Comparison of ENCODE assay signal across 7 mouse cellular contexts in the genomic region with DNA sequence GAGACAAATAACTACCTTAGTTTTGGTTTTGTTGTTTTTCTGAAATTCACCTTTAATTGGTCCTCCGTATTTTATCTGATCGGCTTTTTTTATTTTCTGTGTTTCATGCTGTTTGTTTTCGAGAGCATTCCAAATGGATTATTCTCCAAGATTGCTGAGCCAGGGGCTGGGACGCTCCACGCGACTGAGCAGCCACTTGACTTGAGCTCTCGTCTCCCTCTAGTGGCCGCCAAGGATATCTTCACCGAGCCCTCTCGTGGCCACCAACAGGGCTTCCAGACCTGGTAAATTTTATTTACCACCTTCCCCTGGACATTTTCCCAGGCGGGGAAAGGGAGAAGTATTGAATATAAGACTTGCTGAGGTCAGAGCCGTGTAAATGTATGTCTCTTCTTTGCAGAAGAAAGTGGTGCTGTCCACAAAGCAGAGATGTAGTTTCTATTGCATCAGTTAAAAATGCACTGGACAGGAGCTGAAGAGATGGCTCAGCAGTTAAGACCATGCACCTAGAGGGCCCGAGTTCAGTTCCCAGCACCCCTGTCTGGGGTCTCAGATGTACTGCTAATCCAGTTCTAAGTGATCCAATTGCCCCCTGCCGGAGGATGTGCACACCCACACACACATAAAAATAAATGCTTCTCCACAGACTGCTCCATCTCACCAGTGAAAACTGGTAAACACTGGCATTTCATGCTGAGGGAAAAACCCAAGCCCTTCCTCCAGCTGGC.
DNase-seq lines count a peak whose midpoint lies in the region; ATAC-seq lines count a peak whose summit lies in the region.

No protein-coding gene starts in this region.

- ATAC-seq in hindbrain, embryonic 16.5 days: peak; percentile 92

- peak overlapping the region; percentile 51 for H3K9ac ChIP-seq in hindbrain, embryonic 16.5 days (ENCODE audit: low read depth, low read length)

- H3K36me3 ChIP-seq in hindbrain, embryonic 16.5 days (ENCODE audit: control insufficient read depth, insufficient read depth, low read length): no peaks in the 10 kb centered on the region

- DNase-seq in adipocyte (ENCODE audit: low spot score): peak; percentile 66
- DNase-seq in cerebellum, postnatal 14 days: peak; percentile 84 to 88
- peak; percentile 13 to 57 for DNase-seq in frontal cortex, postnatal 14 days (ENCODE audit: low spot score in 2 of 2)
- peak; percentile 60 to 63 for DNase-seq in layer of hippocampus, postnatal 36 days
- DNase-seq in lung, postnatal 36 days: peak; percentile 71
- DNase-seq in right cerebral cortex, adult 18-20 months: peak; percentile 77

- peaks cover 4% of the 10 kb centered on the region; the same call in 1 of the 2 replicates for H3K4me1 ChIP-seq in hindbrain, embryonic 16.5 days (ENCODE audit: control insufficient read depth, insufficient read depth, low read depth, low read length)

- peak overlapping the region; percentile 63 for H3K4me2 ChIP-seq in hindbrain, embryonic 16.5 days (ENCODE audit: low read length)

- H3K27me3 ChIP-seq in hindbrain, embryonic 16.5 days (replicated peaks; ENCODE audit: control insufficient read depth, insufficient read depth, low read length): no peaks in the 10 kb centered on the region

- no peak overlapping the region for H3K27ac ChIP-seq in hindbrain, embryonic 16.5 days (ENCODE audit: low read depth, low read length)

- WGBS in hindbrain, embryonic 16.5 days: 14% methylated on average over 14 of the region's 14 CpGs

- H3K9me3 ChIP-seq in hindbrain, embryonic 16.5 days (ENCODE audit: control insufficient read depth, low read length): no peaks in the 10 kb centered on the region

- peak overlapping the region; percentile 36 for H3K4me3 ChIP-seq in hindbrain, embryonic 16.5 days (ENCODE audit: low read length)

Comparison
In these comparisons a context has a peak if more than half of its experiments do, and no peak if none do; other contexts are left out.
1. DNase-seq: peak in every context shown above with its lines; median percentile 86 in cerebellum, postnatal 14 days; 77 in right cerebral cortex, adult 18-20 months; 71 in lung, postnatal 36 days; 66 in adipocyte; 62 in layer of hippocampus, postnatal 36 days; 35 in frontal cortex, postnatal 14 days.